Mouse (Mus musculus): ENCODE results near the gene Vsig10.

DNA sequence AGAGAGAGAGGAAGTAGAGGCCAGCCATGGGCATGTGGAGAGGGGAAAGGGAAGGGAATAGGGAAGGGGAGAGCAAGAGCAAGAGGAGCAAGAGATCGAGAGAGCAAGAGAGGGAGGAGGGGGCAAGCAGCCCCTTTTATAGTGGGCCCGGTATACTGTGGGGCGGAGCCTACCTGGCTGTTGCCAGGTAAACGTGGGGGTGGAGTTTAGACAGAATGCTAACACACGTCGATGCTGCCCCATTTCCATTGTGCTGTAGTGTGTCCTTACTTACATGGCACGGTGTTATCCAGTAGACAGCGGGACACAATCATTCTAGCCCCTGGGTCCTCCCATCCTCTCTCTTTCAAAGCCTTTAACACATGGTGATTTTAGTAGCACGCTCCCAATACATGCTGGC, 80.4 kb downstream of the Vsig10 start:
- TF ChIP-seq POLR2A (IDR thresholded peaks at IDR 0.05; ENCODE audit: low read depth, low read length) (no peak), CTCF (IDR thresholded peaks at IDR 0.05; ENCODE audit: borderline replicate concordance, insufficient read depth, low read length) (no peak)
